Mouse (Mus musculus): Measurements from ENCODE around the gene Gimap7. TPM values are rescaled to one million over a fixed set of nuclear protein-coding genes. Genes with fewer than 3 reads are reported as not detected.

Gene Gimap7
- polyA plus RNA-seq, 1 experiment from 2014 or later: 0.14 TPM

- 81% methylated on average over 7 of the region's 7 CpGs for WGBS
- no peaks in the 10 kb centered on the region for H3K36me3 ChIP-seq (ENCODE audit: control insufficient read depth, insufficient read depth, low read length)
- H3K4me1 ChIP-seq (ENCODE audit: control insufficient read depth, insufficient read depth, low read length): no peaks in the 10 kb centered on the region; the same call in 1 of the 2 replicates
- no peak overlapping the region for H3K9ac ChIP-seq (ENCODE audit: low read length)
- H3K4me3 ChIP-seq (replicated peaks; ENCODE audit: low read length): no peak overlapping the region
- no peak overlapping the region for H3K4me2 ChIP-seq (ENCODE audit: low read depth, low read length)
- H3K27ac ChIP-seq (ENCODE audit: low read length): no peak overlapping the region
- no peaks in the 10 kb centered on the region for H3K27me3 ChIP-seq (ENCODE audit: control insufficient read depth, insufficient read depth, low read length)
- no peak for ATAC-seq (ENCODE audit: insufficient read depth, low FRiP score)
- no peaks in the 10 kb centered on the region for H3K9me3 ChIP-seq (replicated peaks; ENCODE audit: control insufficient read depth, low read length)
These were observed 16.3 kb upstream of the Gimap7 start for GRCm38 (mm10) chr6:48702146-48702545.

- Histone ChIP-seq H3K27me3 (ENCODE audit: control insufficient read depth, insufficient read depth, low read length) (no peaks in the 10 kb centered on the region), H3K9me3 (replicated peaks; ENCODE audit: control insufficient read depth, low read length) (no peaks in the 10 kb centered on the region), H3K36me3 (ENCODE audit: control insufficient read depth, insufficient read depth, low read length) (no peaks in the 10 kb centered on the region), H3K4me1 (ENCODE audit: control insufficient read depth, insufficient read depth, low read length) (no peaks in the 10 kb centered on the region; the same call in 1 of the 2 replicates), H3K9ac (ENCODE audit: low read length) (no peak overlapping the region), H3K4me2 (ENCODE audit: low read depth, low read length) (no peak overlapping the region), H3K27ac (ENCODE audit: low read length) (0 out of 2 replicates have a peak overlapping the region, but pooled peaks have one; percentile 15), H3K4me3 (replicated peaks; ENCODE audit: low read length) (no peak overlapping the region)
- 69% methylated on average over 5 of the region's 5 CpGs for WGBS
- ATAC-seq (ENCODE audit: insufficient read depth, low FRiP score): no peak
These were observed 15.8 kb upstream of the Gimap7 start for GRCm38 (mm10) chr6:48702601-48703000.

- no peak for ATAC-seq (ENCODE audit: insufficient read depth, low FRiP score)
- Histone ChIP-seq H3K4me2 (ENCODE audit: low read depth, low read length) (no peak overlapping the region), H3K27ac (ENCODE audit: low read length) (no peak overlapping the region), H3K9me3 (replicated peaks; ENCODE audit: control insufficient read depth, low read length) (no peaks in the 10 kb centered on the region), H3K27me3 (ENCODE audit: control insufficient read depth, insufficient read depth, low read length) (no peaks in the 10 kb centered on the region), H3K36me3 (ENCODE audit: control insufficient read depth, insufficient read depth, low read length) (no peaks in the 10 kb centered on the region), H3K4me1 (ENCODE audit: control insufficient read depth, insufficient read depth, low read length) (no peaks in the 10 kb centered on the region; the same call in 1 of the 2 replicates), H3K9ac (ENCODE audit: low read length) (no peak overlapping the region), H3K4me3 (replicated peaks; ENCODE audit: low read length) (no peak overlapping the region)
These were observed 14.3 kb upstream of the Gimap7 start for GRCm38 (mm10) chr6:48704146-48704545.

- Histone ChIP-seq H3K4me1 (ENCODE audit: control insufficient read depth, insufficient read depth, low read length) (no peaks in the 10 kb centered on the region), H3K9me3 (replicated peaks; ENCODE audit: control insufficient read depth, low read length) (no peaks in the 10 kb centered on the region), H3K4me3 (replicated peaks; ENCODE audit: low read length) (peak overlapping the region; percentile 13; the same call in 1 of the 2 replicates), H3K27ac (ENCODE audit: low read length) (peak overlapping the region; percentile 49), H3K36me3 (ENCODE audit: control insufficient read depth, insufficient read depth, low read length) (no peaks in the 10 kb centered on the region), H3K9ac (ENCODE audit: low read length) (peak overlapping the region; percentile 50), H3K4me2 (ENCODE audit: low read depth, low read length) (no peak overlapping the region), H3K27me3 (ENCODE audit: control insufficient read depth, insufficient read depth, low read length) (no peaks in the 10 kb centered on the region)
- no peak for ATAC-seq (ENCODE audit: insufficient read depth, low FRiP score)
- WGBS: 50% methylated on average over 3 of the region's 3 CpGs
These were observed 12.3 kb upstream of the Gimap7 start for GRCm38 (mm10) chr6:48706130-48706529.

GRCm38 (mm10) chr6:48720326-48720725, 1.9 kb downstream of the Gimap7 start:
- H3K27ac ChIP-seq (ENCODE audit: low read length): no peak overlapping the region
- H3K4me1 ChIP-seq (ENCODE audit: control insufficient read depth, insufficient read depth, low read length): no peaks in the 10 kb centered on the region
- H3K4me2 ChIP-seq (ENCODE audit: low read depth, low read length): no peak overlapping the region
- H3K9me3 ChIP-seq (replicated peaks; ENCODE audit: control insufficient read depth, low read length): no peaks in the 10 kb centered on the region
- no peaks in the 10 kb centered on the region for H3K27me3 ChIP-seq (ENCODE audit: control insufficient read depth, insufficient read depth, low read length)
- WGBS: 76% methylated on average over 4 of the region's 4 CpGs
- no peaks in the 10 kb centered on the region for H3K36me3 ChIP-seq (ENCODE audit: control insufficient read depth, insufficient read depth, low read length)
- ATAC-seq (ENCODE audit: insufficient read depth, low FRiP score): no peak
- H3K4me3 ChIP-seq (replicated peaks; ENCODE audit: low read length): no peak overlapping the region
- H3K9ac ChIP-seq (ENCODE audit: low read length): no peak overlapping the region

GRCm38 (mm10) chr6:48723468-48723867, 5.0 kb downstream of the Gimap7 start:
- no peak overlapping the region for H3K27ac ChIP-seq (ENCODE audit: low read length)
- no peak overlapping the region for H3K9ac ChIP-seq (ENCODE audit: low read length)
- ATAC-seq (ENCODE audit: insufficient read depth, low FRiP score): no peak
- 0 out of 2 replicates have a peak, but pooled peaks cover 4% of the 10 kb centered on the region for H3K4me1 ChIP-seq (ENCODE audit: control insufficient read depth, insufficient read depth, low read length)
- no peaks in the 10 kb centered on the region for H3K27me3 ChIP-seq (ENCODE audit: control insufficient read depth, insufficient read depth, low read length)
- no peak overlapping the region for H3K4me2 ChIP-seq (ENCODE audit: low read depth, low read length)
- H3K36me3 ChIP-seq (ENCODE audit: control insufficient read depth, insufficient read depth, low read length): no peaks in the 10 kb centered on the region
- H3K9me3 ChIP-seq (replicated peaks; ENCODE audit: control insufficient read depth, low read length): no peaks in the 10 kb centered on the region
- 79% methylated on average over 8 of the region's 8 CpGs for WGBS
- H3K4me3 ChIP-seq (replicated peaks; ENCODE audit: low read length): no peak overlapping the region

- Histone ChIP-seq H3K4me2 (ENCODE audit: low read depth, low read length) (no peak overlapping the region), H3K27ac (ENCODE audit: low read length) (no peak overlapping the region), H3K36me3 (ENCODE audit: control insufficient read depth, insufficient read depth, low read length) (no peaks in the 10 kb centered on the region), H3K4me1 (ENCODE audit: control insufficient read depth, insufficient read depth, low read length) (0 out of 2 replicates have a peak, but pooled peaks cover 4% of the 10 kb centered on the region), H3K9me3 (replicated peaks; ENCODE audit: control insufficient read depth, low read length) (no peaks in the 10 kb centered on the region), H3K9ac (ENCODE audit: low read length) (no peak overlapping the region), H3K4me3 (replicated peaks; ENCODE audit: low read length) (no peak overlapping the region), H3K27me3 (ENCODE audit: control insufficient read depth, insufficient read depth, low read length) (no peaks in the 10 kb centered on the region)
- WGBS: 0% methylated on average over 1 of the region's 1 CpGs
- peak; percentile 78; the same call in 1 of the 2 replicates for ATAC-seq (ENCODE audit: insufficient read depth, low FRiP score)
These were observed 7.1 kb downstream of the Gimap7 start for GRCm38 (mm10) chr6:48725476-48725875.

GRCm38 (mm10) chr6:48727761-48728160, 9.3 kb downstream of the Gimap7 start:
- H3K9me3 ChIP-seq (replicated peaks; ENCODE audit: control insufficient read depth, low read length): no peaks in the 10 kb centered on the region
- H3K4me2 ChIP-seq (ENCODE audit: low read depth, low read length): no peak overlapping the region
- WGBS: 87% methylated on average over 5 of the region's 5 CpGs
- H3K9ac ChIP-seq (ENCODE audit: low read length): no peak overlapping the region
- H3K4me1 ChIP-seq (ENCODE audit: control insufficient read depth, insufficient read depth, low read length): 0 out of 2 replicates have a peak, but pooled peaks cover 4% of the 10 kb centered on the region
- no peaks in the 10 kb centered on the region for H3K36me3 ChIP-seq (ENCODE audit: control insufficient read depth, insufficient read depth, low read length)
- H3K4me3 ChIP-seq (replicated peaks; ENCODE audit: low read length): no peak overlapping the region
- ATAC-seq (ENCODE audit: insufficient read depth, low FRiP score): no peak
- no peak overlapping the region for H3K27ac ChIP-seq (ENCODE audit: low read length)
- no peaks in the 10 kb centered on the region for H3K27me3 ChIP-seq (ENCODE audit: control insufficient read depth, insufficient read depth, low read length)

- Histone ChIP-seq H3K27me3 (ENCODE audit: control insufficient read depth, insufficient read depth, low read length) (no peaks in the 10 kb centered on the region), H3K4me1 (ENCODE audit: control insufficient read depth, insufficient read depth, low read length) (no peaks in the 10 kb centered on the region), H3K4me3 (replicated peaks; ENCODE audit: low read length) (no peak overlapping the region), H3K4me2 (ENCODE audit: low read depth, low read length) (no peak overlapping the region), H3K9ac (ENCODE audit: low read length) (no peak overlapping the region), H3K9me3 (replicated peaks; ENCODE audit: control insufficient read depth, low read length) (no peaks in the 10 kb centered on the region), H3K27ac (ENCODE audit: low read length) (no peak overlapping the region), H3K36me3 (ENCODE audit: control insufficient read depth, insufficient read depth, low read length) (no peaks in the 10 kb centered on the region)
- 34% methylated on average over 8 of the region's 8 CpGs for WGBS
- ATAC-seq (ENCODE audit: insufficient read depth, low FRiP score): no peak
These were observed 14.5 kb downstream of the Gimap7 start for GRCm38 (mm10) chr6:48732864-48733304.

Data from stomach, embryonic 16.5 days (tissue).